Mouse (Mus musculus) adrenal gland (tissue): ENCODE results near the gene Khsrp.

Experiments
- intact Hi-C: fragments of 180-260 bp; cut with DNase I; formaldehyde crosslinking; loops from one replicate; pipeline ENCODE4 v1.15.1; 2025

Gene Khsrp

GRCm38 (mm10) chr17:57031661-57032420 lies 519 bp upstream of the Khsrp start:
- intact Hi-C loops, result no loop called here

- intact Hi-C loops, result no loop called here
These were observed 1.6 kb downstream of the Khsrp start for GRCm38 (mm10) chr17:57029691-57030090.

DNA sequence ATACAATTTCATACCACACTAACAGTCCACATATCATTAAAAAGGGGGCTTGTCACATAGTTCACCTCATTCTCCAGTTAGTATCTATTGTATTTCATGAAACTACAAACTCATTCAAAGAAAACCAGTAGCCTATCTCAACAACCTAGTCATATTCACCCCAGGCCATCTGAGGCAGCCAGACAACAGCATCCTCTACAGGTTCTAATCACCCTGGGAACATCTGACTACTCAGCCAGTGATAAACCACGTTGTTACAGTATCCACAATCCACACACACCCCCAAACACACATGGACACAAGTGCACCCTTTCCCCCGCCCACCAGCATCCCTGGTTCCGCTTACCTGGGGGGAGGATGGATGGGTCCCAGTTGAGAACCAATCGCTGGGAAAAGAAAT lies 3.9 kb downstream of the Khsrp start:
- intact Hi-C loops, result no loop called here

DNA sequence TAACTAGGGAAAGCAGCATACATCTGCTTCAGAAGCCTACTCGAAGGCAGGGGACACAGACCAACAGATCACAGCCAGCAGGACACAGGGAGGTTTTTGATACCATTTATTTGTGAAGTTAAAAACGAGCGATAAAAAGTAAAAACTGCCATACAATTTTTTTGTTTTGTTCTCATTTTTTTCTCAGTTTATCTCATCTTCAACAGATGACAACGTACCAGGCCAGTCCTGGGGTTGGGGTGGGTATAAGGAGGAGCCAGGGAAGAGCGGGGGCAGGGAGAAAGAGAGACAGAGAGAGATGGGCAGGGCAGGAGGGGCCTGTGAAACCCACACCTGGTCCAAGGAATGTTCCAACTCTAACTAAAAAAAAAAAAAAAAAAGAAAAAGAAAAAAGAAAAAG lies 10.4 kb downstream of the Khsrp start:
- intact Hi-C loops, result no loop called here

GRCm38 (mm10) chr17:57019693-57020092 lies 11.6 kb downstream of the Khsrp start:
- intact Hi-C loops, result no loop called here

DNA sequence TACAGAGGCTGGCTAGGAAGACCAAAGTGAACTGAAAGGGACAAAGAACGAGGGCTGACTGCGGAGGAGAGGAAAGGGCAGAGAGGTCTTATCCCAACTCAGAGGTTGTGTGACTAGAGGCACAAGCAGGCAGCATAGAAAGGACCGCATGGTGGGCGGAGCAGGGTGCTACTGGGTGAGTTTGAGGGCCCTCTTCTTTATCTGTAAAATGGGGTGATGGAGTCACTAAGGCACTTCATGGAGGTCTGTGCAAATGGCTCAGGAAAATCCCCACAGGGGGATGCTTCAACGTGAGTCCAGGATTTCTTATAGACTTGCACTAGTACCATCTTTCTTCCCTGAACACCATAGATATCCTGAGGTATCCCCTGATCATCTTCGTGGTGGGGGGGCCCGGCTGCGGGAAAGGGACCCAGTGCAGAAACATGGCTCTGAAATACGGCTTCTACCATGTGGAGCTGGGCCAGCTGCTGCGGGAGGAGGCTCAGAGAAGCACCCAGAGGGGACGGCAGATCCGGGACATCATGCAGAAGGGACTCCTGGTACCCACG lies 19.0 kb downstream of the Khsrp start:
- intact Hi-C loops, result no loop called here

GRCm38 (mm10) chr17:57011236-57012141 lies 19.8 kb downstream of the Khsrp start, which contains the start of the genes Gtf2f1 and Gm17949:
Gene Gtf2f1 (minus strand): TSS chr17:57011288.
Gene Gm17949 (plus strand): TSS chr17:57011469.
- intact Hi-C loops, result no loop called here

- intact Hi-C loops, result no loop called here
These were observed 20.4 kb downstream of the Khsrp start for GRCm38 (mm10) chr17:57010911-57011235.

- intact Hi-C loops, result no loop called here
These were observed 24.0 kb downstream of the Khsrp start for GRCm38 (mm10) chr17:57007137-57007905.

DNA sequence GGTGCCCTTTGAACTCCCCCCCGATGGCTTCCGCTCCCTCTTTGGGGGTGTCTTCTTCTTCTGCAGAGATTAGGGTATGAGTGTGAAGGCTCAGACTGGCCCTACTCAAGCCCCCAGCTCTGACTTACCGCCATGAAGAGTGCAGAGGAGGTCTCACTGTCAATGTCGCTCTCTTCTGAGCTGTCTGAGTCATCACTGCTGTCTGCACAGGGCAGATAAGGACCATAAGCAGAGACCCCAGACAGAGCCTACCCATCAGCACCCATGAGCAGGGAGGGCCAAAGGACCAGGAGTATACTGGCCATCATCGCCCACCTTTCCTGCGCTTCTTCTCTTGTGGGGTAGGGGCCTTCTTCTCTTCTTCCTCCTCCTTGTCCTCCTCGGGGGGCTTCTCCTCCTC lies 27.3 kb downstream of the Khsrp start:
- intact Hi-C loops, result no loop called here

- intact Hi-C loops, result no loop called here
These were observed 30.1 kb downstream of the Khsrp start for GRCm38 (mm10) chr17:57001228-57001627.

GRCm38 (mm10) chr17:56999968-57000609 lies 31.2 kb downstream of the Khsrp start, which contains the start of gene Pspn:
Gene Pspn (minus strand): TSS chr17:57000018.
- intact Hi-C loops, result loop anchor here (10.0 kb wide), 1 partner anchor 335 kb away; no protein-coding TSS in a partner anchor

GRCm38 (mm10) chr17:56999414-56999813 lies 31.9 kb downstream of the Khsrp start:
- intact Hi-C loops, result loop anchor here (10.0 kb wide), 1 partner anchor 335 kb away; no protein-coding TSS in a partner anchor

GRCm38 (mm10) chr17:56997029-56997667 lies 34.2 kb downstream of the Khsrp start, which contains the start of gene Alkbh7:
Gene Alkbh7 (plus strand): TSS chr17:56997339.
- intact Hi-C loops, result loop anchor here (2.0 to 10.0 kb wide), 2 partner anchors 170 to 338 kb away; no protein-coding TSS in a partner anchor

DNA sequence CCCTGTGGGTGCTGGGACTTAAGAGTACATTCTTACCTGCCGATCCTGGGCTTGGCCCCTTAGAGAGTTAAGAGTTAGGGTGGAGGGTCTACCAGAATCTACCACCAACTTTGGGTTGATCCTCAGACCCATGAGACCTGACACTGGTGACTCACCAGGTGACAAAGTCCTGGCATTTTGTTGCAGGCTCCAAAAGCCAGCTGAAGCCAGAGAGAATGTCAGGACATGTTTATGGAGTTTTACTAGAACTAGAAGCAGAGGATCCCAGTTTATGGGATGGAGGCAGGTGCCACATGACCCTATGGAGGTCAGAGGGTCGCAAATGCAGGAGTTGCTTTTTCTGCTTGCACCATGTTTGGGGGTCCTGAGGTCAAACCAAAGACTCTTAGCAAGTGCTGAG lies 34.8 kb downstream of the Khsrp start:
- intact Hi-C loops, result loop anchor here (2.0 to 10.0 kb wide), 2 partner anchors 170 to 338 kb away; no protein-coding TSS in a partner anchor

- intact Hi-C loops, result loop anchor here (10.0 kb wide), 1 partner anchor 340 kb away; no protein-coding TSS in a partner anchor
These were observed 36.3 kb downstream of the Khsrp start for GRCm38 (mm10) chr17:56995046-56995445.

DNA sequence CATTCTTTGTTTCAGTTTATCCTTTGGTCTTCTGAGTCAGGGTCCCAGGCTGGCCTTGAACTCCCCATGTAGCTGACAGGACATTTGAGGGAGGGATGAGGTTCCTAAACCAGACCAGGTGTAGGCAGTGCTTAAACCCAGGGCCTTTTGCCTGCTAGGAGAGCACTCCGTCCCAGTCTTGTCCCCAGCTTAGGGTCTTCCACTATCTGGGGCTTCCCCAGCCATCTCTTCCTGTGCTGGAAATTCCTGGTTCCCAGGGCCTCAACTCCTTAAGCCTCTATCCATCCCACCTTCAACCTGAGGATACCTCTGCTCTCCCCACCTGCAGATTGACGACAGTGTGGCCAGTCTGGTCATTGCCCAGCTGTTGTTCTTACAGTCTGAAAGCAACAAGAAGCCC lies 40.4 kb downstream of the Khsrp start:
- intact Hi-C loops, result loop anchor here (10.0 kb wide), 1 partner anchor 344 kb away; no protein-coding TSS in a partner anchor

DNA sequence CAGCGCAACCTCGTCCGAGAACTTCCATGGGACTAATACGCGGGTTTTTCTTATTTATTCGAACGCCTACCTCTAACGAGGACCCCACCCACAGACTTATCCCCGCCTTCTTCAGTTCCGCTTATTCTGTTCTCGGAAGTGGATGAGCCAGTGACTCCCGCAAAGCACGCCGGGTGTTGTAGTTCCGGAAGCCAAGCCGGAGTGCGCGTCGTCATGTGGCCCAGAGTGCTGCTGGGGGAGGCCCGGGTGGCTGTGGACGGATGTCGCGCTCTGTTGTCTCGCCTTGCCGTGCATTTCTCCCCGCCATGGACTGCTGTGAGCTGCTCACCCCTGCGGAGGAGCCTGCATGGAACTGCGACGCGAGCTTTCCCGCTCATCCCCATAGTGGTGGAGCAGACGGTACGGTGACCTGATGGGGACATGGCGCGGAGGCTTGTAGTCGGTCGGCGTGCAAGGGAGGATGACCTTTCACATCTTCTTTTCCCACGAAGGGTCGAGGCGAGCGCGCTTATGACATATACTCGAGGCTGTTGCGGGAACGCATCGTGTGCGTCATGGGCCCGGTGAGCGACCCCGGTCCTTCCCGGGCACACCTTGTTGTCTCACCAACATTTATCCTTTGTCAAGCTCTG lies 41.1 kb downstream of the Khsrp start, which contains the start of gene Clpp:
Gene Clpp, plus strand, starts transcription at position 191 of the 632 bp plus-strand sequence.
- intact Hi-C loops, result loop anchor here (10.0 kb wide), 1 partner anchor 345 kb away; no protein-coding TSS in a partner anchor
